Mouse (Mus musculus): Measurements from ENCODE around the gene Btn2a2.

GRCm38 (mm10) chr13:23439901-23440300 is 48.8 kb downstream of the Btn2a2 start:
- no peak for TF ChIP-seq CTCF (IDR thresholded peaks at IDR 0.05; ENCODE audit: extremely low read depth, insufficient read depth, insufficient read length, insufficient replicate concordance)
- TF ChIP-seq POLR2A (IDR thresholded peaks at IDR 0.05; ENCODE audit: low read depth, low read length): no peak

Data from spleen, adult 2 months (tissue).